ENCODE assay signal across 25 mouse cellular contexts in the genomic region with DNA sequence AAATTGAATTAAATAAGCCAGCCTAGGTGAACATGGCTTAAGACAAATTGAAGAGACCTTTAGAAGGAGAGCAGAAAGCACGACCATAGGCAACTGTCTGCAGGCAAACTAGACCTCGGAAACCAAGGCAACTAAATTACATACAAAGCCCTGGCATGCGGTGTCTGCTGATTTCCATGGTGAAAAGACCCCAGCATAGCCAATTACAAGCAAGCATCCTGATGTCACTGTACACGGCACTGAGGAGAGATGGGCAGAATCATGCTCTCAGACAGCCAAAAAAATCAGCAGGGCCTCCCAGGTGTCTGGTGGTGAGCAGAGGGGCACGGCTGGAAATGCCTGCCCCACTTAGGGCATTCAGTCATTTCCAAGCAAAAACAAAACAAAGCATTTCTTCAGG.
DNase-seq lines count a peak whose midpoint lies in the region; ATAC-seq and TF ChIP-seq lines count a peak whose summit lies in the region.
"Had no signal": no experiment of that assay in that cellular context is flagged by ENCODE, and none has a peak within 500 bp of the region (broad histone marks: within the 10 kb centered on the region; RNA-seq: fewer than 3 reads in every experiment).

No protein-coding gene starts in this region.

- peak; percentile 26 to 30 for DNase-seq in cerebellum, postnatal 14 days
- DNase-seq in cerebellum, postnatal 4 days (ENCODE audit: low spot score in 2 of 2): no peak
- no peak for DNase-seq in hindbrain, embryonic 10.5 days (ENCODE audit: low spot score)
- peak; percentile 65 for DNase-seq in midbrain, embryonic 14.5 days
- DNase-seq in midbrain, embryonic 11.5 days (ENCODE audit: low spot score, missing footprints): no peak
- peak; percentile 60 for DNase-seq in midbrain, postnatal 0 days (ENCODE audit: low spot score)
- no peak for DNase-seq in thymus, postnatal 25 days
- DNase-seq: adrenal gland, postnatal 10 days; cerebellum, adult 2 months; gastrocnemius, postnatal 10 days; heart, postnatal 4 days; kidney, adult 18-20 months; kidney, postnatal 4 days; layer of hippocampus, adult 9-11 months; liver; lung, postnatal 36 days; thymus, adult 2 months had no signal

- H3K27me3 ChIP-seq in hindbrain, embryonic 13.5 days: peaks cover 15% of the 10 kb centered on the region
- H3K27me3 ChIP-seq in hindbrain, embryonic 10.5 days (ENCODE audit: insufficient read depth, poor library complexity, severe bottlenecking): peaks cover 70% of the 10 kb centered on the region
- H3K27me3 ChIP-seq in midbrain, embryonic 14.5 days (ENCODE audit: control insufficient read depth, insufficient read depth, low read length): no peaks in the 10 kb centered on the region
- no peaks in the 10 kb centered on the region for H3K27me3 ChIP-seq in midbrain, embryonic 11.5 days (ENCODE audit: control insufficient read depth, insufficient read depth, low read length)
- H3K27me3 ChIP-seq in midbrain, postnatal 0 days (ENCODE audit: insufficient read depth, low read length): no peaks in the 10 kb centered on the region
- H3K27me3 ChIP-seq: liver, embryonic 15.5 days; lung, embryonic 15.5 days had no signal

- peak overlapping the region; percentile 31; the same call in 1 of the 2 replicates for H3K27ac ChIP-seq in hindbrain, embryonic 13.5 days
- H3K27ac ChIP-seq in hindbrain, embryonic 10.5 days: no peak overlapping the region
- H3K27ac ChIP-seq in midbrain, embryonic 14.5 days (replicated peaks; ENCODE audit: low read depth, low read length): peak overlapping the region; percentile 49; the same call in 1 of the 2 replicates
- no peak overlapping the region for H3K27ac ChIP-seq in midbrain, embryonic 11.5 days (ENCODE audit: low read depth, low read length)
- H3K27ac ChIP-seq in midbrain, postnatal 0 days (ENCODE audit: low read depth, low read length): no peak overlapping the region; the same call in 1 of the 2 replicates
- H3K27ac ChIP-seq: heart, embryonic 10.5 days; left cerebral cortex, adult 2 months; limb, embryonic 10.5 days; liver, embryonic 15.5 days had no signal

- no peak overlapping the region for H3K4me3 ChIP-seq in hindbrain, embryonic 13.5 days
- no peak overlapping the region for H3K4me3 ChIP-seq in hindbrain, embryonic 10.5 days
- H3K4me3 ChIP-seq in midbrain, embryonic 14.5 days (replicated peaks; ENCODE audit: low read depth, low read length): no peak overlapping the region
- H3K4me3 ChIP-seq in midbrain, embryonic 11.5 days (ENCODE audit: low read depth, low read length): no peak overlapping the region
- no peak overlapping the region for H3K4me3 ChIP-seq in midbrain, postnatal 0 days (ENCODE audit: low read depth, low read length)
- H3K4me3 ChIP-seq: heart, embryonic 10.5 days; left cerebral cortex, adult 2 months; limb, embryonic 10.5 days; liver, embryonic 15.5 days; lung, embryonic 15.5 days; megakaryocyte, embryonic 14.5 days had no signal

- no peak for ATAC-seq in hindbrain, embryonic 13.5 days (ENCODE audit: low FRiP score)
- no peak for ATAC-seq in midbrain, embryonic 14.5 days (ENCODE audit: low FRiP score, low TSS enrichment)
- no peak for ATAC-seq in midbrain, embryonic 11.5 days (ENCODE audit: low FRiP score)
- peak; percentile 64; the same call in 1 of the 2 replicates for ATAC-seq in midbrain, postnatal 0 days (ENCODE audit: low FRiP score)
- ATAC-seq: inflammation-experienced regulatory T-cells, adult 6 months had no signal

- H3K4me1 ChIP-seq in hindbrain, embryonic 13.5 days (replicated peaks): peaks cover 40% of the 10 kb centered on the region
- peaks cover 40% of the 10 kb centered on the region for H3K4me1 ChIP-seq in hindbrain, embryonic 10.5 days (replicated peaks)
- peaks cover 15% of the 10 kb centered on the region for H3K4me1 ChIP-seq in midbrain, embryonic 14.5 days (ENCODE audit: control insufficient read depth, insufficient read depth, low read length)
- peaks cover 9% of the 10 kb centered on the region for H3K4me1 ChIP-seq in midbrain, embryonic 11.5 days (ENCODE audit: control insufficient read depth, insufficient read depth, low read length)
- H3K4me1 ChIP-seq in midbrain, postnatal 0 days (ENCODE audit: insufficient read depth, low read length): peaks cover 11% of the 10 kb centered on the region
- H3K4me1 ChIP-seq: liver, embryonic 15.5 days; megakaryocyte, embryonic 14.5 days had no signal

- TF ChIP-seq CTCF in midbrain, postnatal 0 days (IDR thresholded peaks at IDR 0.05): no peak

- H3K4me2 ChIP-seq in hindbrain, embryonic 13.5 days: no peak overlapping the region
- H3K4me2 ChIP-seq in midbrain, embryonic 14.5 days (ENCODE audit: low read length): no peak overlapping the region
- no peak overlapping the region for H3K4me2 ChIP-seq in midbrain, embryonic 11.5 days
- no peak overlapping the region for H3K4me2 ChIP-seq in midbrain, postnatal 0 days (ENCODE audit: low read depth, low read length, poor library complexity, severe bottlenecking)
- H3K4me2 ChIP-seq: liver, embryonic 15.5 days; lung, embryonic 15.5 days had no signal

- no peaks in the 10 kb centered on the region for H3K9me3 ChIP-seq in hindbrain, embryonic 13.5 days
- no peaks in the 10 kb centered on the region for H3K9me3 ChIP-seq in hindbrain, embryonic 10.5 days
- H3K9me3 ChIP-seq in midbrain, embryonic 14.5 days (ENCODE audit: control insufficient read depth, low read length): no peaks in the 10 kb centered on the region
- no peaks in the 10 kb centered on the region for H3K9me3 ChIP-seq in midbrain, embryonic 11.5 days (ENCODE audit: control insufficient read depth, low read length)
- H3K9me3 ChIP-seq in midbrain, postnatal 0 days (ENCODE audit: low read length): no peaks in the 10 kb centered on the region
- H3K9me3 ChIP-seq: heart, embryonic 10.5 days; limb, embryonic 10.5 days; liver, embryonic 15.5 days; lung, embryonic 15.5 days; megakaryocyte, embryonic 14.5 days had no signal

- no peaks in the 10 kb centered on the region for H3K36me3 ChIP-seq in hindbrain, embryonic 13.5 days
- H3K36me3 ChIP-seq in hindbrain, embryonic 10.5 days: no peaks in the 10 kb centered on the region
- no peaks in the 10 kb centered on the region for H3K36me3 ChIP-seq in midbrain, embryonic 14.5 days (ENCODE audit: control insufficient read depth, insufficient read depth, low read length)
- H3K36me3 ChIP-seq in midbrain, embryonic 11.5 days (ENCODE audit: control insufficient read depth, insufficient read depth, low read length): no peaks in the 10 kb centered on the region
- H3K36me3 ChIP-seq in midbrain, postnatal 0 days (ENCODE audit: insufficient read depth, low read length): no peaks in the 10 kb centered on the region
- H3K36me3 ChIP-seq: heart, embryonic 10.5 days; limb, embryonic 10.5 days; liver, embryonic 15.5 days; lung, embryonic 15.5 days had no signal

- WGBS in hindbrain, embryonic 13.5 days: 35% methylated on average over 5 of the region's 5 CpGs
- 61% methylated on average over 5 of the region's 5 CpGs for WGBS in hindbrain, embryonic 10.5 days
- WGBS in midbrain, embryonic 14.5 days: 32% methylated on average over 5 of the region's 5 CpGs
- WGBS in midbrain, embryonic 11.5 days: 60% methylated on average over 5 of the region's 5 CpGs
- 18% methylated on average over 5 of the region's 5 CpGs for WGBS in midbrain, postnatal 0 days

- H3K9ac ChIP-seq in hindbrain, embryonic 13.5 days: 0 out of 2 replicates have a peak overlapping the region, but pooled peaks have one; percentile 43
- no peak overlapping the region; the same call in 1 of the 2 replicates for H3K9ac ChIP-seq in midbrain, embryonic 14.5 days (replicated peaks; ENCODE audit: low read length)
- H3K9ac ChIP-seq in midbrain, embryonic 11.5 days (ENCODE audit: low read length): no peak overlapping the region
- H3K9ac ChIP-seq in midbrain, postnatal 0 days (replicated peaks; ENCODE audit: low read length, poor library complexity, severe bottlenecking): no peak overlapping the region
- H3K9ac ChIP-seq: liver, embryonic 15.5 days; lung, embryonic 15.5 days had no signal

Comparison
In these comparisons a context has a peak if more than half of its experiments do, and no peak if none do; other contexts are left out.
1. DNase-seq: peak in cerebellum, postnatal 14 days (2 of 2), midbrain, embryonic 14.5 days (single experiment) and midbrain, postnatal 0 days (single experiment); none in cerebellum, postnatal 4 days (0 of 2), hindbrain, embryonic 10.5 days (single experiment), midbrain, embryonic 11.5 days (single experiment) and thymus, postnatal 25 days (single experiment).
2. H3K27ac ChIP-seq: peak in hindbrain, embryonic 13.5 days (single experiment) and midbrain, embryonic 14.5 days (single experiment); none in hindbrain, embryonic 10.5 days (single experiment), midbrain, embryonic 11.5 days (single experiment) and midbrain, postnatal 0 days (single experiment).